ENCODE assay signal across 8 mouse cellular contexts in the genomic region with DNA sequence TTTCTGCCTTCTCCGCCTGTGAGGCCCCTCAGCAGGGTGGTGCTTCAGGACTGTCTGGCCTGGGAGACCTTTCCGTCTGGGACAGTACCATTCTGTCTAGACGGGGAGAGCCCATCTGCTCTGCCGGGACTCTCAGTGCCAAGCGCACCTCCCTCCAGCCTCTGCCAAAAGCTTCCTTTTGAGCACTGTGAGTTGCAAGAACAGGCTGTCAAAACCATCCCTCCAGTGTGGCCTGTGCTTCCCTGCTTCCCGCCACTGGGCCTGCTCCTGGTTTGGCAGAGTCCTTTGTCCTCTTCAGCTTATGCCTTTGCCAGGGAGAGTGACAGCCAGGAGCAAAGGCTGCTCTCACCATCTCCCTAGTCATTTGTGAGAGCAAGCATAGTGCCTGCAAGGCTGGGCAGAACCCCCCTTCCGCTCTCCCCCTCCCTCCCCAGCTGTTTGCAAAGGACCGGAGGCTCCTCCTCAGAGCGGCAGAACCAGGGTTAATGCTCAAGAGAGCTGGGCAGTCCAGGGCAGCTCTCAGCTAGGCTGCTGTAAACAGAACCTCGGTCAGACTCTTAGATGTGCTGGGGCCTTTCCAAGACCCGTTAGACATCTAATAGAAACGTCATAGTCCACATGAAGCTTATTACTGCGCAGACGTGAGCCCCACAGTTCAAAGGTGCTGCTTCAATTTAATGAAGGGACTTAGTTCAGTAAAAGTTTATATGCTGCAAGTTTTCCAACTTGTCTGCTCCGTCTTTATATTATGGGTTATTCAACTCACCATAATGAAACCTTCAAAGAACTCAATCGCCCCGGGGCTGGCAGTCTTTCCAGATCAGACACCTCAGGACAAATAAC.
DNase-seq lines count a peak whose midpoint lies in the region; ATAC-seq and TF ChIP-seq lines count a peak whose summit lies in the region.

No protein-coding gene starts in this region.

- peak overlapping the region; percentile 48 for H3K9ac ChIP-seq in intestine, embryonic 16.5 days (ENCODE audit: low read depth, low read length)
- peak overlapping the region; percentile 43 for H3K9ac ChIP-seq in limb, embryonic 14.5 days (ENCODE audit: low read depth, low read length, severe bottlenecking)

- no peaks in the 10 kb centered on the region; the same call in 1 of the 2 replicates for H3K27me3 ChIP-seq in intestine, embryonic 16.5 days (replicated peaks; ENCODE audit: control insufficient read depth, insufficient read depth, low read length)
- no peaks in the 10 kb centered on the region for H3K27me3 ChIP-seq in limb, embryonic 14.5 days (ENCODE audit: control insufficient read depth, insufficient read depth, low read length)

- no peaks in the 10 kb centered on the region for H3K36me3 ChIP-seq in intestine, embryonic 16.5 days (ENCODE audit: control insufficient read depth, insufficient read depth, low read length)
- H3K36me3 ChIP-seq in limb, embryonic 14.5 days (ENCODE audit: control insufficient read depth, insufficient read depth, low read length), result no peaks in the 10 kb centered on the region

- 17% methylated on average over 17 of the region's 17 CpGs for WGBS in intestine, embryonic 16.5 days
- 4% methylated on average over 15 of the region's 17 CpGs for WGBS in limb, embryonic 14.5 days

- DNase-seq in embryo, embryonic 11.5 days (ENCODE audit: low read depth, low spot score), result peak; percentile 59
- peak; percentile 10 for DNase-seq in heart, adult 8-10 months (ENCODE audit: low spot score)
- DNase-seq in limb, embryonic 14.5 days (ENCODE audit: low spot score), result peak; percentile 87
- peak; percentile 82 for DNase-seq in neural tube, embryonic 10.5 days (ENCODE audit: extremely low spot score, low spot score)
- no peak for DNase-seq in B cell, adult 2 months
- DNase-seq in spleen, postnatal 4 days (ENCODE audit: low spot score in 2 of 2), result no peak

- 0 out of 2 replicates have a peak, but pooled peaks have one; percentile 49 for TF ChIP-seq POLR2A in limb, embryonic 14.5 days (IDR thresholded peaks at IDR 0.05; ENCODE audit: borderline replicate concordance, extremely low read depth, insufficient read depth, insufficient read length)

- H3K9me3 ChIP-seq in intestine, embryonic 16.5 days (ENCODE audit: control insufficient read depth, low read length), result no peaks in the 10 kb centered on the region
- H3K9me3 ChIP-seq in limb, embryonic 14.5 days (ENCODE audit: control insufficient read depth, low read length), result no peaks in the 10 kb centered on the region

- H3K27ac ChIP-seq in intestine, embryonic 16.5 days (ENCODE audit: low read length), result peak overlapping the region; percentile 68
- peak overlapping the region; percentile 82 for H3K27ac ChIP-seq in limb, embryonic 14.5 days (replicated peaks; ENCODE audit: low read depth, low read length)

- H3K4me2 ChIP-seq in intestine, embryonic 16.5 days (ENCODE audit: low read depth, low read length), result no peak overlapping the region
- H3K4me2 ChIP-seq in limb, embryonic 14.5 days (replicated peaks; ENCODE audit: low read depth, low read length, severe bottlenecking), result peak overlapping the region; percentile 36

- H3K4me1 ChIP-seq in intestine, embryonic 16.5 days (ENCODE audit: control insufficient read depth, insufficient read depth, low read length), result peaks cover 11% of the 10 kb centered on the region
- peaks cover 28% of the 10 kb centered on the region for H3K4me1 ChIP-seq in limb, embryonic 14.5 days (ENCODE audit: control insufficient read depth, insufficient read depth, low read length)

- H3K4me3 ChIP-seq in intestine, embryonic 16.5 days (ENCODE audit: low read length), result no peak overlapping the region
- 0 out of 2 replicates have a peak overlapping the region, but pooled peaks have one; percentile 9 for H3K4me3 ChIP-seq in limb, embryonic 14.5 days (replicated peaks; ENCODE audit: low read length)

- peak; percentile 76 for ATAC-seq in cerebellum, adult (ENCODE audit: insufficient number of reproducible peaks, low FRiP score, low TSS enrichment)
- ATAC-seq in intestine, embryonic 16.5 days, result peak; percentile 92
- peak; percentile 86 for ATAC-seq in limb, embryonic 14.5 days (ENCODE audit: low FRiP score, low read depth)

Comparison
In these comparisons a context has a peak if more than half of its experiments do, and no peak if none do; other contexts are left out.
1. DNase-seq: peak in embryo, embryonic 11.5 days (single experiment), heart, adult 8-10 months (single experiment), limb, embryonic 14.5 days (single experiment) and neural tube, embryonic 10.5 days (single experiment); none in B cell, adult 2 months (0 of 2) and spleen, postnatal 4 days (0 of 2).
2. Peak in every context shown above with its lines, with median percentiles within 50 percentile points of each other: ATAC-seq.